Comparison of ENCODE assay signal across 15 mouse cellular contexts in the genomic region with DNA sequence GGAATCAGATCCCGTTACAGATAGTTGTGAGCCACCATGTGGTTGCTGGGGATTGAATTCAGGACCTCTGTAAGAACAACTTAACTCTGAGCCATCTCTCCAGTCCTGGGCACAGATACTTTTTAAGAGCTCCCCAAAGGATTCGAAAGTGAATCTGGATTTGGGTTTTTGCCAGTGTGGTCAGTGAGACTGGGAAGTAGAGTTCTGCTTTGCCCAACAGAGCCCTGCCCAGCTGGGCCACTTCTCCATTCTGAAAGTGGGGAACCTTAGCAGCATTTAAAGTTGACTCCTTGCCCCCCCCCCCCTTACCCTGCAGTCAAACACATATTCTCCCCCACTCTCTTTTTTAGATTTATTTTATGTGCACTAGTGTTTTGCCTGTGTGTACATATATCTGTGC. TPM values are rescaled to one million over a fixed set of nuclear protein-coding genes. Genes with fewer than 3 reads are reported as not detected.
A peak's percentile ranks its signal among the peaks of the same experiment; 100 is the strongest.
DNase-seq lines count a peak whose midpoint lies in the region; ATAC-seq lines count a peak whose summit lies in the region.
"Had no signal": no experiment of that assay in that cellular context is flagged by ENCODE, and none has a peak within 500 bp of the region (broad histone marks: within the 10 kb centered on the region; RNA-seq: fewer than 3 reads in every experiment).

No protein-coding gene starts in this region.

- H3K4me2 ChIP-seq in forebrain, embryonic 15.5 days (replicated peaks), result no peak overlapping the region
- H3K4me2 ChIP-seq: midbrain, embryonic 12.5 days had no signal

- H3K4me1 ChIP-seq in forebrain, embryonic 15.5 days, result no peaks in the 10 kb centered on the region
- H3K4me1 ChIP-seq in hindbrain, embryonic 10.5 days (replicated peaks), result peaks cover 37% of the 10 kb centered on the region

- WGBS in forebrain, embryonic 15.5 days, result 72% methylated on average over 2 of the region's 2 CpGs
- WGBS in hindbrain, embryonic 10.5 days, result 84% methylated on average over 2 of the region's 2 CpGs

- no peaks in the 10 kb centered on the region for H3K9me3 ChIP-seq in forebrain, embryonic 15.5 days
- H3K9me3 ChIP-seq in hindbrain, embryonic 10.5 days, result no peaks in the 10 kb centered on the region
- H3K9me3 ChIP-seq: midbrain, embryonic 12.5 days had no signal

- no peak overlapping the region for H3K4me3 ChIP-seq in forebrain, embryonic 15.5 days
- no peak overlapping the region for H3K4me3 ChIP-seq in hindbrain, embryonic 10.5 days
- H3K4me3 ChIP-seq: midbrain, embryonic 12.5 days had no signal

- no peaks in the 10 kb centered on the region for H3K36me3 ChIP-seq in forebrain, embryonic 15.5 days
- no peaks in the 10 kb centered on the region for H3K36me3 ChIP-seq in hindbrain, embryonic 10.5 days
- H3K36me3 ChIP-seq: midbrain, embryonic 12.5 days had no signal

- no peak overlapping the region for H3K27ac ChIP-seq in forebrain, embryonic 15.5 days (replicated peaks)
- H3K27ac ChIP-seq in hindbrain, embryonic 10.5 days, result no peak overlapping the region
- H3K27ac ChIP-seq: midbrain, embryonic 12.5 days had no signal

- no peak overlapping the region for H3K9ac ChIP-seq in forebrain, embryonic 15.5 days (replicated peaks)
- H3K9ac ChIP-seq: midbrain, embryonic 12.5 days had no signal

- DNase-seq in layer of hippocampus, adult 9-11 months, result peak; percentile 76
- DNase-seq in layer of hippocampus, adult 8-10 months (ENCODE audit: low spot score in 2 of 2), result no peak
- DNase-seq in 416B (ENCODE audit: low read depth), result peak; percentile 63
- DNase-seq in brain, adult 2 months (ENCODE audit: low read depth, low spot score), result peak; percentile 59
- no peak for DNase-seq in adrenal gland, adult 8-10 months
- no peak for DNase-seq in hindbrain, embryonic 10.5 days (ENCODE audit: low spot score)
- DNase-seq: adrenal gland, postnatal 10 days; cerebellum, postnatal 36 days; gastrocnemius, postnatal 36 days; kidney, adult 9 months; thymus, adult 2 months had no signal

- peak; percentile 79 for ATAC-seq in megakaryocyte, adult 5-6 weeks (ENCODE audit: poor library complexity, severe bottlenecking)
- no peak for ATAC-seq in forebrain, embryonic 15.5 days (replicated peaks)
- ATAC-seq: Patski had no signal

- H3K27me3 ChIP-seq in forebrain, embryonic 15.5 days, result no peaks in the 10 kb centered on the region
- H3K27me3 ChIP-seq in hindbrain, embryonic 10.5 days (ENCODE audit: insufficient read depth, poor library complexity, severe bottlenecking), result peaks cover 4% of the 10 kb centered on the region; the same call in 1 of the 2 replicates
- H3K27me3 ChIP-seq: Patski had no signal

RNA-seq across cellular contexts. Expression of a gene that starts 10.2 kb away (rescaled TPM):
- total RNA-seq in layer of hippocampus, adult 8-10 months (2022), result 1 to 10 TPM in 2 of 4 experiments, under 1 TPM in 2; 0.39 to 1.3 (median 0.80) TPM
- 38.1 and 38.5 TPM in 2 replicates for total RNA-seq in megakaryocyte, adult 5-6 weeks (2015)
- total RNA-seq in megakaryocyte, adult 5-6 weeks (2017), result 71.1 and 83.8 TPM in 2 replicates
- polyA plus RNA-seq in forebrain, embryonic 15.5 days (2015; fragmentation: Nextera tagmentation; extraction: Ambion mirVana), result 0.46 and 0.88 TPM in 2 replicates
- total RNA-seq in adrenal gland, adult 8-10 months (2022), result 1 to 10 TPM; 1.1 to 3.9 (median 3.3) TPM
- polyA plus RNA-seq in hindbrain, embryonic 10.5 days (2016; fragmentation: Nextera tagmentation; extraction: Ambion mirVana), result 0.81 and 1.0 TPM in 2 replicates

RNA-seq across cellular contexts. Expression of a gene that starts 28.7 kb away (rescaled TPM):
- total RNA-seq in layer of hippocampus, adult 8-10 months (2022), result 1 to 10 TPM; 4.3 to 7.2 (median 4.8) TPM
- 0.04 and 0.32 TPM in 2 replicates for total RNA-seq in megakaryocyte, adult 5-6 weeks (2015)
- 0.37 and 0.89 TPM in 2 replicates for total RNA-seq in megakaryocyte, adult 5-6 weeks (2017)
- 6.0 and 6.2 TPM in 2 replicates for polyA plus RNA-seq in forebrain, embryonic 15.5 days (2015; fragmentation: Nextera tagmentation; extraction: Ambion mirVana)
- 1 to 10 TPM; 4.3 to 7.7 (median 4.6) TPM for total RNA-seq in adrenal gland, adult 8-10 months (2022)
- 31.5 and 42.9 TPM in 2 replicates for polyA plus RNA-seq in hindbrain, embryonic 10.5 days (2016; fragmentation: Nextera tagmentation; extraction: Ambion mirVana)

RNA-seq across cellular contexts. Expression of a gene that starts 54.5 kb away (rescaled TPM):
- total RNA-seq in layer of hippocampus, adult 8-10 months (2022), result under 1 TPM in 2 of 4 experiments, not detected in 2; 0.25 to 0.48 TPM
- total RNA-seq in megakaryocyte, adult 5-6 weeks (2015), result 107 TPM in 2 replicates
- total RNA-seq in megakaryocyte, adult 5-6 weeks (2017), result 82.9 and 97.3 TPM in 2 replicates
- 0.20 TPM in 1 of 2 replicates, not detected in the other for polyA plus RNA-seq in forebrain, embryonic 15.5 days (2015; fragmentation: Nextera tagmentation; extraction: Ambion mirVana)
- 1 to 10 TPM; 1.3 to 3.1 (median 1.7) TPM for total RNA-seq in adrenal gland, adult 8-10 months (2022)
- 0.05 and 0.06 TPM in 2 replicates for polyA plus RNA-seq in hindbrain, embryonic 10.5 days (2016; fragmentation: Nextera tagmentation; extraction: Ambion mirVana)

Comparison
In these comparisons a context has a peak if more than half of its experiments do, and no peak if none do; other contexts are left out.
1. DNase-seq: peak in layer of hippocampus, adult 9-11 months (single experiment), 416B (single experiment) and brain, adult 2 months (single experiment); none in layer of hippocampus, adult 8-10 months (0 of 2), adrenal gland, adult 8-10 months (single experiment) and hindbrain, embryonic 10.5 days (single experiment).
2. RNA of a gene that starts 10.2 kb away (total RNA-seq): 38.1 to 83.8 TPM in megakaryocyte, adult 5-6 weeks; 1.1 to 3.9 TPM in adrenal gland, adult 8-10 months and 0.39 to 1.3 TPM in layer of hippocampus, adult 8-10 months; every median in the first group is over 4 times any median in the second.
3. RNA of a gene that starts 54.5 kb away (total RNA-seq): 82.9 to 107 TPM in megakaryocyte, adult 5-6 weeks; 1.3 to 3.1 TPM in adrenal gland, adult 8-10 months and 0.25 to 0.48 TPM in layer of hippocampus, adult 8-10 months; every median in the first group is over 10 times any median in the second.